Mouse (Mus musculus) embryonic fibroblast, embryonic 13.5 days (primary cell): Measurements from ENCODE around the gene Dok5. TPM values are rescaled to one million over a fixed set of nuclear protein-coding genes. Genes with fewer than 3 reads are reported as not detected.
A peak's percentile ranks its signal among the peaks of the same experiment; 100 is the strongest.

Source experiments
- H3K27ac ChIP-seq: 2 replicates; pipeline ENCODE4 v1.5.1; 2012; ENCODE audit warnings: low read length, control low read depth, inconsistent platforms; ENCODE audit not compliant: insufficient read depth
- H3K4me1 ChIP-seq: 2 replicates; pipeline ENCODE4 v1.6.1; 2011; ENCODE audit warnings: low read length; ENCODE audit not compliant: control insufficient read depth, insufficient read depth
- H3K4me3 ChIP-seq: 2 replicates; pipeline ENCODE4 v1.5.1; 2011; ENCODE audit warnings: mild to moderate bottlenecking, control low read depth, low read length; ENCODE audit not compliant: insufficient read depth
- CTCF ChIP-seq: IDR thresholded peaks from 2 replicates; pipeline ENCODE4 v1.5.1; 2011; ENCODE audit warnings: mild to moderate bottlenecking, control low read depth, low read length, moderate library complexity, borderline replicate concordance; ENCODE audit not compliant: insufficient read depth
- POLR2A ChIP-seq: IDR thresholded peaks from 2 replicates; pipeline ENCODE4 v1.6.1; 2011; ENCODE audit warnings: low read depth, mild to moderate bottlenecking, control low read depth, low read length, moderate library complexity
- polyA plus RNA-seq: library from polyadenylated mRNA; stranded (reverse); fragments of >200 nt; gene quantifications from 2 replicates; pipeline ENCODE4 v1.2.4, GENCODE M21; 2011; ENCODE audit warnings: low read depth; ENCODE audit not compliant: missing spikeins, insufficient read length

The Dok5 gene
- polyA plus RNA-seq, 1 experiment = 10.7 TPM

DNA sequence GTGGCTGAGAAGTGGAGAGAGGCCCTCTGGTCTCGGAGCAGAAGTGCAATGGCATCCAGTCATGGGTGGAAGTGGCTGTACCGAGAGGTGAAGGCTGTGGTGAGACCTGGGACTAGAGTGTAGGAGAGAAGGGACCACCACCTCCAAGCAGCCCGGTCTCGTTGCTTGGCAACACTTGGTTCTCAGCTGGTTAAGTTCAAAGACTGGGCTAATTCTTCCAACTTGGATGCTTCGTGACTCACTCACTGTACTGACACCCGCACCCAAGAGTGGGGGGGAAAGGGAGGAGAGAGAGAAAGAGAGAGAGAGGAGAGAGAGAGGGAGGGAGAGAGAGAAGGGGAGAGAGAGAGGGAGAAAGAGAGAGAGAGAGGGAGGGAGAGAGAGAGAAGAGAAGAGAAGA lies 133.2 kb downstream of the Dok5 start:
- H3K4me1 ChIP-seq = no peaks in the 10 kb centered on the region
- TF ChIP-seq POLR2A = no peak
- no peak for TF ChIP-seq CTCF
- H3K4me3 ChIP-seq = no peak overlapping the region
- no peak overlapping the region for H3K27ac ChIP-seq

DNA sequence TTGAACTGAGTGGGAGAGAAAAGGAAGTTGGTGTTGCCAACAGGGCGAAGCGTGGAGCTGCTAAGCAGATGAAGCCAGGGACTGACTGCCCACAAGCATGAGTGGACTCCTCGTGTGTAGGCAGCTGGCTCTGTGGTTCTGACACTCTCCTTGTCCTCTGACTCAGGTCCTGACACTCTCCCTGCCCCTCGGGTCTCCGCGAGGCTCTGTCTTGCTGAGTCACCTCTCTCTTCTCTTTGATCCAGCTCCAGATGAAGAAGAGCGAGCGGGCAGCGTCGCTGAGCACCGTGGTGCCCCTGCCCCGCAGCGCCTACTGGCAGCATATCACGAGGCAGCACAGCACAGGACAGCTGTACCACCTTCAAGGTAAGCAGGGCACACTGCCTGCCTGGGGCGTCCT lies 139.0 kb downstream of the Dok5 start:
- TF ChIP-seq CTCF (no peak), POLR2A (no peak)

DNA sequence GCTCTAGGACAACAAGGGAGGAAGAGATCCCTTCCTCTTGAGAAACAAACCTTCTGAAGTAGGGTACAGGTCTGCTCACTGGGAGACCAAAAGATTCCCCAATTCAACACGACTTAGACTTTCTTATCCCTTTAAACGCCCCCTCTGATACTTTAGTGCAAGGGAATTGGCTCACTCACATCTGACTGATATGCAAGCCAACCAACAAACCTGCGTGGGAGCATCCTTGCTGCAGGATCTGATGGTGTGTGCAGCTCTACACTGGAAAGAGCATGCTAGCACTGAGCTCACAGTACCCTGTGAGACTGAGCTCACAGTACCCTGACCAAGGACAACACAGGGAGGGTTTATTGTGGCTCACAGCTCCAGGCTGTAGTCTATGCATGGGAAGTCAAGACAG lies 139.9 kb downstream of the Dok5 start:
- no peak overlapping the region for H3K4me3 ChIP-seq
- H3K27ac ChIP-seq = no peak overlapping the region
- no peaks in the 10 kb centered on the region for H3K4me1 ChIP-seq
- TF ChIP-seq POLR2A (no peak), CTCF (no peak)

More for the DNA sequence above, 139.0 kb downstream of the Dok5 start:
- H3K27ac ChIP-seq = no peak overlapping the region
- H3K4me3 ChIP-seq = no peak overlapping the region
- no peaks in the 10 kb centered on the region for H3K4me1 ChIP-seq

DNA sequence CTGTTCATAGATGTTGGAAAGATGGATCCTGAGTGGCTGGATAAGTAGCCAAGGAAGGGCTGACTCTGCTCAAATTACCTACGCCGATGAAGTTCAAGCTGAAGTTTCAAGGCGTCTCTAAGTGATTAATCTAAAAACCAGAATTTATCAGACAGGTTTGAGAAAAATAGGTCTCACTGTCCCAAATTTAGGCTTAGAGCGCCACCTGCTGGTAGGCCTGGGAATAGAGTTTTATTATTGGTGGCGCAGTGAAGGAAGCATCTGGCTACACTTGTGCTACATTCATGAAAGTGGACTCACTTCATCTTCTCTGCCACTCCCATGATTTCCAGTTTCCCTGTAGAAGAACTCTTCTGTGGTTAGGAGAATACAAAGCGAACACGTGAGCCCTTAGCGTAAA lies 141.8 kb downstream of the Dok5 start:
- Histone ChIP-seq H3K4me1 (no peaks in the 10 kb centered on the region), H3K4me3 (no peak overlapping the region), H3K27ac (no peak overlapping the region)
- peak; percentile 39; the same call in 1 of the 2 replicates for TF ChIP-seq CTCF
- TF ChIP-seq POLR2A = no peak

DNA sequence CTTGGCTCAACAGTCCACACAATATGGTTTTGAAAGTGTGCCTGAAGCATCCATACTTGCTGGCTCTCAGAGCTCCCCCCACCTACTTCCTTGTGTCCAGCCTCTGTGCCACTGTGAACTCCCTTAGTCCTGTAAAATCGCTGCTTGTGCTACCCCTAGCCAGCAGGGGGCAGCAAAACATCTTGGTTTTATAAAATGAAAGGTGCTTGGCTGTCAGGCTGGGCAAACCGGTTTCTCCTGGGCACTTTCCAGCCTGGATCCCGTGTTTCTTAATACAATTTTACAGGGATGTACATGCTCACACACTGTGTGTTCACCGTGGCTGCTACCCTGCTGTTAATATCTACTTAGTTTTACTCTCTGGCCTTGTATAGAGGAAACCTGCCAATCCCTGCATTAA lies 145.9 kb downstream of the Dok5 start:
- TF ChIP-seq CTCF = peak; percentile 64; the same call in 1 of the 2 replicates
- no peak for TF ChIP-seq POLR2A
- Histone ChIP-seq H3K27ac (no peak overlapping the region), H3K4me1 (no peaks in the 10 kb centered on the region), H3K4me3 (no peak overlapping the region)

DNA sequence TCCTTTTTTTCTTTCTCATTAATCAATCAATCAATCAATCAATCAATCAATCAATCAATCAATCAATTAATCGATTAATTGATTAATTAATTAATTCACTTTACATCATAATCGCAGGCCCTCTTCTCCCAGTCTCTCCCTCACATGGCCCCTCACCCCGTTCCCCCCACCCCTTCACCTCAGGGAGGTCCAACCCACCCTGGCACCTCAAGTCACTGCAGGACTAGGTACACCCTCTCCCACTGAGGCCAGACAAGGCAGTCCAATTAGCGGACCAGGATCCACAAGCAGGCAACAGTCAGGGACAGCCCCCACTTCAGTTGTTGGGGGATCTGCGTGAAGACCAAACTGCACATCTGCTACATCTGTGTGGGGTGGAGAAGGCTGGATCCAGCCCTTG lies 146.3 kb downstream of the Dok5 start:
- Histone ChIP-seq H3K4me3 (no peak overlapping the region), H3K27ac (no peak overlapping the region), H3K4me1 (no peaks in the 10 kb centered on the region)
- TF ChIP-seq POLR2A (no peak), CTCF (no peak)

DNA sequence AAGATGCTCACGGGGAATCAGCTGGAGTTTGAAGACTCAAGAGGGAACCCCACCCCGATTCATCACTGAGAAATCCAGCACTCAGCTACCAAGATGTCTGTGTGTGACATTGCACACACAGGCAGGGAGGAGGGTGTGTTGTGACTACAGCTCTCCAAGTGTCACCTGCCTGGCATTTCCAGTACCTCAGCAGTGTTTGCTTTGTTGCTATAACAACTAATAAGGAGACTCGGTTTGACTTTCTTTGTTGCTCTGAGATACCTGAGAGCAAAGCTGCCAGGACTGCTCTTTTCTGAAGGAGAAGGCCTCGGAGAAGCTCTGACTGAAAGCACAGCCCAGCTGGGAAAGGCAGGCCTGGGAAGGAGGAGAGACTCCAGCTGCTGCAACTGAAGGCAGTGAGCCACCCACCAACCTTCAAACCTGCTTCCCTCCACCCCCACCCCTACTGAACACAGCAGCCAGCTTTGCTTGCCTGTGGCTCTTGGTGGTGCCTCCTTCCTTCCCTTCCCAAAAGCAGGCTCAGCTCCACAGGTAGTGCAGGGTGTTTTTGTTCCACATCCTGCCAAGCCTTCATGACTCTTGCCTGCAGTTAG lies 152.7 kb downstream of the Dok5 start:
- TF ChIP-seq POLR2A (no peak), CTCF (no peak)
- no peak overlapping the region for H3K27ac ChIP-seq
- H3K4me1 ChIP-seq = no peaks in the 10 kb centered on the region
- H3K4me3 ChIP-seq = no peak overlapping the region

DNA sequence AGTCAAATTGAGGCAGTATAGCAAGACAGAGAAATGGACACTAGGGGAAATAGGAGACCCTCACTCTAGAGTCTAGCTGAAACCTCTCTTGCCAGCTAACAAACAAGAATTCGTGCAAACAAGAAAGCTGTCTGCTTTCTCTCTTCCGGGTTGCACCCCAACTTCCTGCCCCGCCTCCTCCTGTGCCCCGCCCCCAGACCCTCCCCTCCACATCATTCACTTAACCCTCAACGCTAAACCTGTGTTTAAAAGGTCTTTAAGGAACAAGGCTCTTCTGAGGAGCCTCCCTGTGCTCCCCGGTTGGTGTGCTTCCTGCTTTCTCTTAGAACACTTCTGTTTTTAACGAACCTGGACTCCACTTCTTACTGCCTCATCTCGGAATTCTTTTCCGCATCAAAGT lies 156.4 kb downstream of the Dok5 start:
- H3K27ac ChIP-seq = no peak overlapping the region
- no peaks in the 10 kb centered on the region for H3K4me1 ChIP-seq
- TF ChIP-seq POLR2A = no peak
- no peak for TF ChIP-seq CTCF
- no peak overlapping the region for H3K4me3 ChIP-seq

DNA sequence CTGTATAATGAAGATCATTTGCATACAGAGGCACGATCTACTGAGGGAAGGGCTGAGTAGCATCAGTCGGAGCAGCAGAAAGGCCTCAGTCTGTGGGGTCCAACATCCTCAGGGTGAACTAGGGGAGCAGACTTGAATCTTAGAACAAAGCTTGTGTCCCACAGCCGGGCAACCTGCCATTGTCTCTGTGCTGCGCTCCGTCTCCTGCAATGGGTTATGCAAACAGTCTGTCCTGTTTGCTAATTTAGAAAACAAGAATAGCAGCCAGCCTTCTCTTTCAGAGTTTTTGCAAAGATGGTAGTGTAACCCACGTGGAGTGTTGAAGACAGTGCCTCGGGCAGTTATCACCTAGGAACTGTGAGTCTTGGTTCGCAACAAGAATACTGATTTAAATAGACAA lies 163.5 kb downstream of the Dok5 start:
- Histone ChIP-seq H3K4me3 (no peak overlapping the region), H3K4me1 (no peaks in the 10 kb centered on the region), H3K27ac (no peak overlapping the region)
- TF ChIP-seq POLR2A (no peak), CTCF (no peak)

DNA sequence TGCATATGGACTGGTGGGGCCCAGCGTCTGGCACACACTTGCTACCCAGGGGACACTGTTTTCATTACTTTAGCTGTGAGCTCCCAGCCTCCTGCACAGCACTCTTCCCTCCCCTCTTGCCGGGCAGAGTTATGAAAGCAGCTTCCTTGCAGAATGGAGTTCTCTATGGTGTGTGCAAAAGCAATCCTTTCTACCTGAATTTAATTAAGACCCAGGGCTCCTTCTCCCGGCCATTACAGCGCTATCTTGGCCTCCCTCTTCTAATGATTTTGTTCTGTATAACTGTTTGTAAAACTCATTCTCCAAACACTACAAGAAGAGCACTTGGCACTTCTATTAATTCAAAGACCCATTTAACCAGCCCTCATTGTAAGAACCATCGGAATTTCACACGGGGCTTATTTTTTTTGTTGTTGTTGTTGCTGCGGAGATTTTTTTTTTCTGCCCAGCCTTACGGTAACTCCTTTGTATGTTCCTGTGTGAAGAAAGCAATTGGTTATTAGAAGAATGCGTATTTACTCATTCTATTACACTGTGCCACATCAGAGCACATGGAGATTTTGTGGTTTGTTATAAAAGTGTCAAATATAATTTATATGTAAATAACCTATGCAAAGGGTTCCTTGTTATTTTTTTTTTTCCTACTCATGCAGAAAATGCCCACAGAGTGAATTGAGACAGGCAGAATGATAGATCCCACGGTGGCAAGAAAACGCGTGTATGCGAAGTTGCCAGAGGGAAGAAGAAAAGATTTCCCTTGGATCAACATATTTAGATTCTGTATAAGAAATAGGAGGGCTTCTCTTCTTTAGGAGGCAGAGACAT lies 170.8 kb downstream of the Dok5 start:
- H3K4me3 ChIP-seq = no peak overlapping the region
- TF ChIP-seq POLR2A (no peak), CTCF (no peak)
- no peak overlapping the region for H3K27ac ChIP-seq
- no peaks in the 10 kb centered on the region for H3K4me1 ChIP-seq

DNA sequence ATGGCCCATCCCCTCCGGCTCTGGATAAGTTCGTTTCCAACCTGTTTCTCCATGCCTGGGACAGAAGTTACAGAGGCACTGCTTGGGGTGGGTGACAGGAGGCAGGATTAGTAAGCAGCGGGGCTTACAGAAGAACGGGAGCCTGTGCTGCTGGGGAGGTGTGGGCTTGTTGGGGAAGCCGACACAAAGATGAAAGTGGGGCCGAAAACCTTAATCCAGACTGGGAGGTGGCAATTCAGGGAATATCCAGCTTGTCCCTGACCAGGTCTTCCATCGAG lies 171.4 kb downstream of the Dok5 start:
- Histone ChIP-seq H3K27ac (no peak overlapping the region), H3K4me1 (no peaks in the 10 kb centered on the region), H3K4me3 (no peak overlapping the region)
- TF ChIP-seq CTCF (no peak), POLR2A (no peak)
